Mouse (Mus musculus) adipocyte (in vitro differentiated cells): ENCODE results near the gene Helb.

Experiments
- DNase-seq: peaks from one replicate; pipeline ENCODE4 v3.0.0-alpha.2; 2016; ENCODE audit warnings: low spot score

Helb gene

GRCm38 (mm10) chr10:120095136-120095535, 17.7 kb downstream of the Helb start:
- DNase-seq = no peak

GRCm38 (mm10) chr10:120092548-120092947, 20.2 kb downstream of the Helb start:
- DNase-seq = no peak

- DNase-seq = no peak
Observed at GRCm38 (mm10) chr10:120077850-120078249, 34.9 kb downstream of the Helb start.

- no peak for DNase-seq
Observed at GRCm38 (mm10) chr10:120066319-120066718, 46.5 kb downstream of the Helb start.

GRCm38 (mm10) chr10:120064424-120064823, 48.4 kb downstream of the Helb start:
- peak; percentile 46 for DNase-seq

GRCm38 (mm10) chr10:120061238-120062130, 51.3 kb downstream of the Helb start:
- DNase-seq = no peak

- no peak for DNase-seq
Observed at GRCm38 (mm10) chr10:120060579-120061237, 52.1 kb downstream of the Helb start.

GRCm38 (mm10) chr10:120044714-120045234, 68.0 kb downstream of the Helb start:
- no peak for DNase-seq

GRCm38 (mm10) chr10:120044237-120044636, 68.5 kb downstream of the Helb start:
- no peak for DNase-seq

GRCm38 (mm10) chr10:120038194-120038593, 74.6 kb downstream of the Helb start:
- DNase-seq = no peak

GRCm38 (mm10) chr10:120035824-120036223, 77.0 kb downstream of the Helb start:
- DNase-seq = no peak

- DNase-seq = no peak
Observed at GRCm38 (mm10) chr10:120035211-120035733, 77.5 kb downstream of the Helb start.

- DNase-seq = no peak
Observed at GRCm38 (mm10) chr10:120033866-120034265, 78.9 kb downstream of the Helb start.
